Mouse (Mus musculus): ENCODE results near the gene 1700007K13Rik.
"Not testable (repeated sequence)": the region's sequence is repeated elsewhere in the genome, so short reads cannot be mapped to it uniquely, and the experiment has no call there.

GRCm38 (mm10) chr2:28472011-28472410 is 5.9 kb upstream of the 1700007K13Rik start:
- not testable (repeated sequence) for TF ChIP-seq CTCF (IDR thresholded peaks at IDR 0.05; ENCODE audit: low read depth, low read length); TAL1 (conservative IDR thresholded peaks at IDR 0.05; ENCODE audit: low read depth, low read length); GATA1 (IDR thresholded peaks at IDR 0.05; ENCODE audit: borderline replicate concordance, low read length)
